In genomic region chr4:35120575-35120974, GRCm38 (mm10) we compare ENCODE assay signal across 44 mouse cellular contexts. TPM values are rescaled to one million over a fixed set of nuclear protein-coding genes. Genes with fewer than 3 reads are reported as not detected.
"Had no signal": no experiment of that assay in that cellular context is flagged by ENCODE, and none has a peak within 500 bp of the region (broad histone marks: within the 10 kb centered on the region; RNA-seq: fewer than 3 reads in every experiment).

No protein-coding gene starts in this region.

- H3K27ac ChIP-seq: limb, embryonic 10.5 days; limb, embryonic 12.5 days; limb, embryonic 13.5 days; limb, embryonic 15.5 days; liver, embryonic 12.5 days; liver, embryonic 13.5 days; liver, embryonic 14.5 days; liver, embryonic 15.5 days; lung, embryonic 15.5 days; macrophage; midbrain, embryonic 12.5 days; midbrain, embryonic 13.5 days; midbrain, embryonic 15.5 days; neural tube, embryonic 12.5 days had no signal

- H3K27me3 ChIP-seq: limb, embryonic 12.5 days; limb, embryonic 15.5 days; liver, embryonic 12.5 days; liver, embryonic 13.5 days; liver, embryonic 15.5 days; lung, embryonic 15.5 days; megakaryocyte, embryonic 14.5 days; midbrain, embryonic 12.5 days; midbrain, embryonic 13.5 days; midbrain, embryonic 15.5 days; neural tube, embryonic 12.5 days had no signal

- ATAC-seq: liver, embryonic 12.5 days; liver, postnatal 0 days; midbrain, embryonic 13.5 days; midbrain, embryonic 15.5 days had no signal

- H3K4me3 ChIP-seq: limb, embryonic 10.5 days; limb, embryonic 12.5 days; limb, embryonic 13.5 days; limb, embryonic 15.5 days; liver, embryonic 12.5 days; liver, embryonic 13.5 days; liver, embryonic 15.5 days; lung, embryonic 15.5 days; megakaryocyte, embryonic 14.5 days; midbrain, embryonic 12.5 days; midbrain, embryonic 13.5 days; midbrain, embryonic 15.5 days; myocyte; neural tube, embryonic 12.5 days had no signal

- H3K4me2 ChIP-seq: limb, embryonic 12.5 days; limb, embryonic 13.5 days; limb, embryonic 15.5 days; liver, embryonic 11.5 days; liver, embryonic 12.5 days; liver, embryonic 13.5 days; liver, embryonic 15.5 days; lung, embryonic 14.5 days; lung, embryonic 15.5 days; midbrain, embryonic 11.5 days; neural tube, embryonic 12.5 days had no signal

- DNase-seq: left cerebral cortex, postnatal 4 days; liver; liver, embryonic 13.5 days; liver, postnatal 0 days; lung, adult 18-20 months; lung, adult 2 months; lung, embryonic 14.5 days; lung, postnatal 10 days; lung, postnatal 14 days; lung, postnatal 36 days; lung, postnatal 4 days had no signal

- H3K9ac ChIP-seq: limb, embryonic 12.5 days; limb, embryonic 13.5 days; limb, embryonic 15.5 days; liver, embryonic 12.5 days; liver, embryonic 13.5 days; liver, embryonic 14.5 days; liver, embryonic 15.5 days; liver, postnatal 0 days; lung, embryonic 14.5 days; lung, embryonic 15.5 days; midbrain, embryonic 12.5 days; midbrain, embryonic 15.5 days; neural tube, embryonic 12.5 days had no signal

- H3K9me3 ChIP-seq: limb, embryonic 10.5 days; limb, embryonic 12.5 days; limb, embryonic 13.5 days; limb, embryonic 15.5 days; liver, embryonic 12.5 days; liver, embryonic 13.5 days; liver, embryonic 15.5 days; lung, embryonic 15.5 days; megakaryocyte, embryonic 14.5 days; midbrain, embryonic 10.5 days; midbrain, embryonic 12.5 days; midbrain, embryonic 13.5 days; midbrain, embryonic 15.5 days; neural tube, embryonic 12.5 days had no signal

- H3K36me3 ChIP-seq: limb, embryonic 10.5 days; limb, embryonic 12.5 days; limb, embryonic 13.5 days; limb, embryonic 15.5 days; liver, embryonic 12.5 days; liver, embryonic 13.5 days; liver, embryonic 15.5 days; lung, embryonic 15.5 days; midbrain, embryonic 10.5 days; midbrain, embryonic 12.5 days; midbrain, embryonic 13.5 days; midbrain, embryonic 15.5 days; neural tube, embryonic 12.5 days had no signal

- H3K4me1 ChIP-seq: liver, embryonic 15.5 days; megakaryocyte, embryonic 14.5 days had no signal

RNA-seq across cellular contexts. Expression of gene Ifnk, which starts 31.3 kb away (rescaled TPM):
- total RNA-seq: left cerebral cortex, adult 8-10 months; left cerebral cortex, postnatal 10 days; left cerebral cortex, postnatal 14 days; left cerebral cortex, postnatal 25 days; left cerebral cortex, postnatal 36 days; left cerebral cortex, postnatal 4 days; liver, adult 2 months; megakaryocyte progenitor cell, adult 5-6 weeks; megakaryocyte, adult 5-6 weeks; megakaryocyte-erythroid progenitor cell, adult 5-6 weeks; midbrain, postnatal 0 days; monocyte, adult 5-6 weeks had no signal
- polyA plus RNA-seq: limb, embryonic 11.5 days; limb, embryonic 14.5 days; liver, adult 2 months; liver, embryonic 11.5 days; liver, embryonic 12.5 days; liver, embryonic 14.5 days; lung, adult 2 months; lung, embryonic 16.5 days; macrophage; midbrain, embryonic 13.5 days; midbrain, embryonic 14.5 days; midbrain, embryonic 15.5 days; midbrain, postnatal 0 days; myocyte; neural tube, embryonic 12.5 days had no signal
